Mouse (Mus musculus) lung, adult 2 months (tissue): ENCODE measurements around the gene Ttll3. TPM values are rescaled to one million over a fixed set of nuclear protein-coding genes. Genes with fewer than 3 reads are reported as not detected.

Source experiments
- DNase-seq: peaks from one replicate; pipeline ENCODE4 v3.0.0; 2022
- H3K4me1 ChIP-seq: fragments of 200-500 bp; 2 replicates; pipeline ENCODE4 v1.6.1; 2011; ENCODE audit warnings: low read length; ENCODE audit not compliant: control insufficient read depth, insufficient read depth
- H3K4me3 ChIP-seq: fragments of 200-500 bp; replicated peaks from 2 replicates; pipeline ENCODE3; 2011; ENCODE audit warnings: low read depth, mild to moderate bottlenecking, control low read depth, low read length; ENCODE audit errors: extremely low read depth
- CTCF ChIP-seq: fragments of 200-500 bp; IDR thresholded peaks from 2 replicates; pipeline ENCODE4 v1.5.1; 2011; ENCODE audit warnings: mild to moderate bottlenecking, low read length, control low read depth; ENCODE audit not compliant: insufficient read depth
- POLR2A ChIP-seq: fragments of 200-500 bp; IDR thresholded peaks from 2 replicates; pipeline ENCODE4 v1.6.1; 2011; ENCODE audit warnings: low read depth, mild to moderate bottlenecking, control low read depth, low read length, borderline replicate concordance; ENCODE audit errors: extremely low read depth
- WGBS: fragments of 180-500 bp; shearing (Covaris S2); methylation state at CpG from one replicate; pipeline ENCODE4 v1.1.7; 2018; 5-methylcytosine and 5-hydroxymethylcytosine counted together
- polyA plus RNA-seq: library from polyadenylated mRNA; depleted of rRNA; stranded (reverse); fragments of >200 nt; gene quantifications from 2 replicates; pipeline ENCODE4 v1.2.3, GENCODE M21; 2012

Ttll3 gene
- polyA plus RNA-seq, 1 experiment: 23.1 TPM

GRCm38 (mm10) chr6:113353696-113354095 is 35.4 kb upstream of the Ttll3 start:
- TF ChIP-seq POLR2A: no peak
- Histone ChIP-seq H3K4me1 (0 out of 2 replicates have a peak, but pooled peaks cover 2% of the 10 kb centered on the region), H3K4me3 (no peak overlapping the region)
- 40% methylated on average over 3 of the region's 3 CpGs for WGBS
- no peak for DNase-seq

- Histone ChIP-seq H3K4me1 (no peaks in the 10 kb centered on the region), H3K4me3 (no peak overlapping the region)
- TF ChIP-seq CTCF (no peak), POLR2A (no peak)
- WGBS: 75% methylated on average over 4 of the region's 4 CpGs
- no peak for DNase-seq
These were observed 27.6 kb upstream of the Ttll3 start for GRCm38 (mm10) chr6:113361476-113361875.

GRCm38 (mm10) chr6:113362241-113362640 is 26.8 kb upstream of the Ttll3 start:
- TF ChIP-seq CTCF (no peak), POLR2A (no peak)
- 100% methylated on average over 1 of the region's 1 CpGs for whole genome bisulfite sequencing
- Histone ChIP-seq H3K4me1 (no peaks in the 10 kb centered on the region), H3K4me3 (no peak overlapping the region)
- DNase-seq: no peak

- 60% methylated on average over 8 of the region's 8 CpGs for WGBS
- DNase-seq: no peak
- Histone ChIP-seq H3K4me1 (no peaks in the 10 kb centered on the region), H3K4me3 (no peak overlapping the region)
- TF ChIP-seq POLR2A: no peak
- no peak for TF ChIP-seq CTCF
These were observed 24.4 kb upstream of the Ttll3 start for GRCm38 (mm10) chr6:113364518-113365135.

- WGBS: 91% methylated on average over 6 of the region's 6 CpGs
- Histone ChIP-seq H3K4me3 (no peak overlapping the region), H3K4me1 (no peaks in the 10 kb centered on the region)
- DNase-seq: no peak
- no peak for TF ChIP-seq POLR2A
- no peak for TF ChIP-seq CTCF
These were observed 22.4 kb upstream of the Ttll3 start for GRCm38 (mm10) chr6:113366639-113367038.

- 96% methylated on average over 1 of the region's 1 CpGs for WGBS
- Histone ChIP-seq H3K4me1 (no peaks in the 10 kb centered on the region), H3K4me3 (no peak overlapping the region)
- no peak for TF ChIP-seq POLR2A
- no peak for TF ChIP-seq CTCF
- DNase-seq: no peak
These were observed 21.5 kb upstream of the Ttll3 start for GRCm38 (mm10) chr6:113367574-113367973.

- Histone ChIP-seq H3K4me1 (no peaks in the 10 kb centered on the region), H3K4me3 (no peak overlapping the region)
- 93% methylated on average over 7 of the region's 7 CpGs for WGBS
- no peak for DNase-seq
- TF ChIP-seq POLR2A (no peak), CTCF (no peak)
These were observed 20.9 kb upstream of the Ttll3 start for GRCm38 (mm10) chr6:113368124-113368523.

- no peak for DNase-seq
- Histone ChIP-seq H3K4me3 (no peak overlapping the region), H3K4me1 (no peaks in the 10 kb centered on the region)
- no peak for TF ChIP-seq CTCF
- no peak for TF ChIP-seq POLR2A
- 82% methylated on average over 5 of the region's 5 CpGs for WGBS
These were observed 20.5 kb upstream of the Ttll3 start for GRCm38 (mm10) chr6:113368577-113368976.

GRCm38 (mm10) chr6:113370194-113370929 is 18.7 kb upstream of the Ttll3 start:
- 80% methylated on average over 20 of the region's 20 CpGs for WGBS
- no peaks in the 10 kb centered on the region for H3K4me1 ChIP-seq
- H3K4me3 ChIP-seq: no peak overlapping the region
- no peak for DNase-seq
- TF ChIP-seq POLR2A (no peak), CTCF (no peak)

GRCm38 (mm10) chr6:113373491-113373890 is 15.6 kb upstream of the Ttll3 start:
- Histone ChIP-seq H3K4me3 (no peak overlapping the region), H3K4me1 (no peaks in the 10 kb centered on the region; the same call in 1 of the 2 replicates)
- DNase-seq: no peak
- WGBS: 97% methylated on average over 4 of the region's 4 CpGs
- TF ChIP-seq CTCF (no peak), POLR2A (no peak)
